Mouse (Mus musculus): ENCODE measurements around the gene Grap2.

DNA sequence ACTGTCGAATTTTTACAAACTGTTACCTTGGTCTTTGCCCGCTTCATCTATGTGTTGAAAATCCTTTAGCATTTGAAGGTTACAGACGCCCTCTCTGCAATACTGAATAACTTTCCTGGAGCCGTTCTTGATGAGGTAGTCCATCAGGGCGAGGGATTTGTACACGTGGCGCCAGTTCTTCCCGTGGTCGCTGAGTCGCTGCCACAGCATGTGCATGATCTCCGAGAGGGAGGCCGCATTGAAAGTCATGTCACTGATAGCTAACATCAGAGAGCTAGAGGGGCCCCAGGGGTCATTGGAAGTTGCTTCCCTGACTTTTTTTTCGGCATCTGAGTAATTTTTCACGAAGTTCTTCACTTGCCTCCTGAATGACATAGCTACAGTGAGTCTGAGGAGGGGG lies 12.4 kb upstream of the Grap2 start:
- TF ChIP-seq POLR2A (IDR thresholded peaks at IDR 0.05; ENCODE audit: insufficient read length, low read depth), result no peak
- no peak for TF ChIP-seq USF1 (IDR thresholded peaks at IDR 0.05; ENCODE audit: low read depth)
- no peak for TF ChIP-seq REST (IDR thresholded peaks at IDR 0.05; ENCODE audit: insufficient read depth, insufficient read length)

Data from myocyte (in vitro differentiated cells).